Mouse (Mus musculus): Measurements from ENCODE around the gene Gm37240. TPM values are rescaled to one million over a fixed set of nuclear protein-coding genes. Genes with fewer than 3 reads are reported as not detected.
A peak's percentile ranks its signal among the peaks of the same experiment; 100 is the strongest.
"Not testable (repeated sequence)": the region's sequence is repeated elsewhere in the genome, so short reads cannot be mapped to it uniquely, and the experiment has no call there.

Gene Gm37240
- not detected in 2 replicates for total RNA-seq (2015; ENCODE audit: low replicate concordance)
- total RNA-seq (2017; ENCODE audit: low replicate concordance) = not detected in 2 replicates

- ATAC-seq (replicated peaks; ENCODE audit: low FRiP score, poor library complexity, severe bottlenecking) = peak; percentile 80
Measured at GRCm38 (mm10) chr3:85887239-85887827, at the start of gene Gm37240, which contains the start of gene Glt28d2. Gm37240 (minus strand) TSS chr3:85887518. Glt28d2 (minus strand) TSS chr3:85887516.

GRCm38 (mm10) chr3:85933586-85933985 lies 46.3 kb upstream of the Gm37240 start:
- no peak for ATAC-seq (replicated peaks; ENCODE audit: low FRiP score, poor library complexity, severe bottlenecking)

- no peak for ATAC-seq (replicated peaks; ENCODE audit: low FRiP score, poor library complexity, severe bottlenecking)
Measured at GRCm38 (mm10) chr3:85931859-85932258, 44.5 kb upstream of the Gm37240 start.

- no peak for ATAC-seq (replicated peaks; ENCODE audit: low FRiP score, poor library complexity, severe bottlenecking)
Measured at GRCm38 (mm10) chr3:85930671-85931255, 43.4 kb upstream of the Gm37240 start.

GRCm38 (mm10) chr3:85929711-85930110 lies 42.4 kb upstream of the Gm37240 start:
- ATAC-seq (replicated peaks; ENCODE audit: low FRiP score, poor library complexity, severe bottlenecking) = no peak

- no peak for ATAC-seq (replicated peaks; ENCODE audit: low FRiP score, poor library complexity, severe bottlenecking)
Measured at GRCm38 (mm10) chr3:85928140-85928611, 40.9 kb upstream of the Gm37240 start.

- no peak for ATAC-seq (replicated peaks; ENCODE audit: low FRiP score, poor library complexity, severe bottlenecking)
Measured at GRCm38 (mm10) chr3:85927296-85927695, 40.0 kb upstream of the Gm37240 start.

- ATAC-seq (replicated peaks; ENCODE audit: low FRiP score, poor library complexity, severe bottlenecking) = peak; percentile 89
Measured at GRCm38 (mm10) chr3:85923954-85924945, 36.9 kb upstream of the Gm37240 start.

- ATAC-seq (replicated peaks; ENCODE audit: low FRiP score, poor library complexity, severe bottlenecking) = no peak
Measured at GRCm38 (mm10) chr3:85923343-85923742, 36.0 kb upstream of the Gm37240 start.

GRCm38 (mm10) chr3:85922331-85922730 lies 35.0 kb upstream of the Gm37240 start:
- no peak for ATAC-seq (replicated peaks; ENCODE audit: low FRiP score, poor library complexity, severe bottlenecking)

GRCm38 (mm10) chr3:85920671-85921070 lies 33.4 kb upstream of the Gm37240 start:
- ATAC-seq (replicated peaks; ENCODE audit: low FRiP score, poor library complexity, severe bottlenecking) = not testable (repeated sequence)

- no peak for ATAC-seq (replicated peaks; ENCODE audit: low FRiP score, poor library complexity, severe bottlenecking)
Measured at GRCm38 (mm10) chr3:85917600-85917999, 30.3 kb upstream of the Gm37240 start.

- no peak for ATAC-seq (replicated peaks; ENCODE audit: low FRiP score, poor library complexity, severe bottlenecking)
Measured at GRCm38 (mm10) chr3:85914806-85915205, 27.5 kb upstream of the Gm37240 start.

- ATAC-seq (replicated peaks; ENCODE audit: low FRiP score, poor library complexity, severe bottlenecking) = no peak
Measured at GRCm38 (mm10) chr3:85907136-85907535, 19.8 kb upstream of the Gm37240 start.

GRCm38 (mm10) chr3:85904371-85904770 lies 17.1 kb upstream of the Gm37240 start:
- ATAC-seq (replicated peaks; ENCODE audit: low FRiP score, poor library complexity, severe bottlenecking) = no peak

GRCm38 (mm10) chr3:85895020-85895419 lies 7.7 kb upstream of the Gm37240 start:
- no peak for ATAC-seq (replicated peaks; ENCODE audit: low FRiP score, poor library complexity, severe bottlenecking)

GRCm38 (mm10) chr3:85891571-85891970 lies 4.3 kb upstream of the Gm37240 start:
- no peak for ATAC-seq (replicated peaks; ENCODE audit: low FRiP score, poor library complexity, severe bottlenecking)

GRCm38 (mm10) chr3:85888221-85888671 lies 928 bp upstream of the Gm37240 start:
- no peak for ATAC-seq (replicated peaks; ENCODE audit: low FRiP score, poor library complexity, severe bottlenecking)

- ATAC-seq (replicated peaks; ENCODE audit: low FRiP score, poor library complexity, severe bottlenecking) = no peak
Measured at GRCm38 (mm10) chr3:85886636-85887238, 581 bp downstream of the Gm37240 start.

- ATAC-seq (replicated peaks; ENCODE audit: low FRiP score, poor library complexity, severe bottlenecking) = no peak
Measured at GRCm38 (mm10) chr3:85885906-85886305, 1.4 kb downstream of the Gm37240 start.

All from erythroblast, adult 5-6 weeks (primary cell).